Mouse (Mus musculus): ENCODE data around the gene Itga2. TPM values are rescaled to one million over a fixed set of nuclear protein-coding genes. Genes with fewer than 3 reads are reported as not detected.
A peak's percentile ranks its signal among the peaks of the same experiment; 100 is the strongest.

Itga2 gene
- total RNA-seq (2021): 1 to 10 TPM; 5.0 to 5.2 TPM

DNA sequence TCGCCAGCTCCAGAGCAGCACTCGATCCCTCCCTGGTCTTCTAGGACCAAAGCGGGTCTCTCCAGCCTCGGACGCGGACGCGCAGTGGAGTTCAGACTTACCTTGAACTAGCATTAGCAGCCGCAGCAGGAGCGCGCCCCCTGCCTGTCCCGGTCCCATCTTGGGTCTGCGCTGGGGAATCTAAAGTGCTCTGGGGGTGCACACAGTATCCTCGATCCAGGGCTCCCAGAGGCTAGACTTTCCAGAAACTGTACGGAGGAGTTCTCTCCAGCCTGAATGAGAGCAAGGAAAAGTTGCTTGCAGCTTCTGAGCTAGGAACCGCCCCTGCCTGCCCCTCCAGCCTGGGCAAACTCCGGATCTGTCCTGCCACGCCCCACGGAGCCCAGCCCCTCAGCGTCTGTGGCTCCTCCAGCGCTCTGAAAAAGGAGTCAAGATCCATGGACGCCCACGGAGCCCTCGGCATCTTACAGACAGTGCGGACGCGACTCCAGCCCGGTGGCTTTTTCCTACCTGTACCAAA, at the start of gene Itga2:
Gene Itga2, minus strand, starts transcription at position 326 of the 520 bp plus-strand sequence.
- DNase-seq: peak; percentile 76

DNA sequence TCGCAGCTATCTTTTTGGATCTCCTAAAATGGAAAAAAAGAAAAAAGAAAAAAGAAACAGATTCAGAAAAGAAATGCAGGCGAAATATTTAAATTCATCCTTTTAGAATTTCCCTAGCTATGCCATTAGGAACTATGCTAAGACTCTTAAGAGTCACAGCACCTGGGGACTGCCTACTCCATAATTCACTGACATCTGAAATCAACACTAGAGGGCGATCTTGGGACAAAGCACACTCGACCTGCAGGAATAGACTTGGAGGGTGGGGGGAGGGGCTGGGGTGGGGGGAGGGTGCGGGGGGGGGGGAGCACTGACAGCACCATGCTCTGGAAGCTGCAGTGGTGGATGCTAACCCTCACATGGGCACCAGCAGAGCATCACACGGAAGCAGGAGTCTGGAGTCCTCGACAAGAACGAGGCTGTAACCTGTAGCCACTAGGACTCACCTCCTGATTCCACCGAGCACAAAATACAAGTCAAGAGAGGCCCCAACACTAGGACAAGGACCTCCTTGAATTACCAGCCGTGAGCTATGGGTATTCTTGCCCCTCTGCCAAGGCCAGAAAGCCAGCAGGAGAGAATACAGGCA, 49.0 kb upstream of the Itga2 start:
- no peak for DNase-seq

DNA sequence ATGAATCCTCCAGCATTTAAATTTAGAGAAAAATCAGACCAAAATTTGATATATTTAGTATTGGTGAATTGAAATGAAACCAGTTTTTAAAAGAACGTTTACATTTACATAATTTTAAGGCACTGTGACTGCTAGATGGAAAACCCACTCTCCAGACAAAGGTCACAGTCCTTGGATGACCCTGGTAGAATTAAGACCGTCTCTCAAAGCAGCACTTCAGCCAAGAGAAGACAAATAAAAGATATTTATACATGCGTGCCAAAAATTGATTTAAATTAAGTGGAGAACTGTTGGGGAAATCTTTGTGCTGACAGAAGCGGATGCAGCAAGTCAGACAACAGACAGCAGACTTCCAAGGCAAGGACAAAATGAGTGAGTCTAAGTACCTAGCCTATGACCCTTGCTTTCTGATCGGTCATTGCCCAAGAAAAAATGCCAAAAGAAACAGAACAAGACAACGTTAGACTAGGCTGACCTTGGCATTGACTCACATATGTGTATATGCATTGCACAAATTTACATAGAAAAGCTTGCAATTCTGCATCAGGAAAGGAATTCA, 42.7 kb upstream of the Itga2 start:
- DNase-seq: no peak

DNA sequence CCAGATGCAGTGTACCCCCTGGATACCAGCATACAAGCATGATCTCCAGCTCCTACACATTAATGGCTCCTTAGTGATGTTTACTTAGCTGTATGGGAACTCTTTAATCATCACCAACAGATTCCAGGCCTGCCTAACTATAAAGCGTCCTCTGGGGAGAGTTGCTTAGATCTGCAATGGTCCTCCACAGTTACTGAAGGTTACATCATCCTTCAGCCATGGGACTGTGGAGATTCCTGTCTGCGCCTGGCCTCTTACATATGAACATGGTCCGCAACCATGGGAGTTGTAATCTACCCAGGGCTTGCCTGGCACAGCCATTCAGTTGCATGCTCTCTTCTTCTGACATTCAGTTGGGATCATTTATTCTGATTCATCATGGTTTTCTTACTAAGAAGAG, 40.0 kb upstream of the Itga2 start:
- DNase-seq: no peak

DNA sequence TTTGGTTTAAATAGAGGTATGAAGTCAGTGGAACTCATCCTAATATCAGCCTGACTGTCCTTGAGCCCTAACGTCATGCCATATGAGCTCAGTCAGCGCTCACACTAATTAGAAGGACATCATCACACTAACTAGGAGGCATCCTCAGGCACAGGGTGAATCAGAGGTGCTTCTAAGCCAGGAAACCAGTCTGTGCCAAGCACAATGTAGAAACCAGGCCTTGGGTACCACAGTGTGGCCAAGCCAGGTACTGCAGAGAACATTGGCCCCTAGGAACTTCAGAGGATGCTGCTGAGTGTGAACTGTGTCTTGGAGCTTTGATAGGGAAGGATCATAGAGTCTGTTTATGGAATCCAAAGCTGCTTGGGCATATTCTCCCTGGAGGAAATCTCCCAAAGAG, 32.3 kb upstream of the Itga2 start:
- peak; percentile 85 for DNase-seq

DNA sequence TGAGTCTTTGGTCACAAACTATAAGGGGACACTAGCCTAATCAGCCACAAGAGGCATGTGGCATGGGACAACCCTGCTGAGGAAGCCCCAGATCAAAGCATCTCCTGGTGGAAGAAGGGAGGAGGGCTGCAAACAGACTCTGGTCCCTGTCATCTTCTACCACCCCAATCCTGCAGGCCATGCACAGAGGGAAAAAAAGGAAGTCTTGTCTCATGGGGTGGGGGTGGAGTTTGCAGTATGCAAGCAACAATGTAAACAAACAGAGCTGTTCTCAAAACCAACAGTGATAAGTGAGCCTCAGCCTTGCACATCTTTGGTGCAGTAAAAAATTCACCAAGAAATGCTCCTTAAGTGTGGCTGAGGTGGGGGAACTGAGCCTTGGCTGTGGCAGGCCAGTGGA, 22.6 kb upstream of the Itga2 start:
- no peak for DNase-seq

DNA sequence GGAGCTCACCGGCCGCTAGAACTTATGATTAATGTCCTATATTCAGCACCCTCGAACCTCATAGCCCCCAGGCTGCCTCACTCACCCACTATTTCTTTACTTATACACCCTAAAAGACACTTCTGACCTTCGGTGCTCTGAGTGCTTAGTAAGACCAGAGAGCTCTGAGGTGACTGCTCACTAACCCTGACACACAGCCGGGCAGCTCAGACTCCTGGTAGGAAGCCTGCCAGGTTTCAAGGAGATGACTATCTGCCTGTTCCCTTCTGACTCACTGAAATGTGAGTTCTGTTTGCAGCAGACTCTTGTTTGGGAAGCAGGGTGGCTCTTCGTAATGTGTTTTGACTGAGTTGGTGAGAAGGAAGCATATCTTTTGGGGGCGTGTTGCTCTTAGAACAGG, 1.6 kb upstream of the Itga2 start:
- DNase-seq: no peak

DNA sequence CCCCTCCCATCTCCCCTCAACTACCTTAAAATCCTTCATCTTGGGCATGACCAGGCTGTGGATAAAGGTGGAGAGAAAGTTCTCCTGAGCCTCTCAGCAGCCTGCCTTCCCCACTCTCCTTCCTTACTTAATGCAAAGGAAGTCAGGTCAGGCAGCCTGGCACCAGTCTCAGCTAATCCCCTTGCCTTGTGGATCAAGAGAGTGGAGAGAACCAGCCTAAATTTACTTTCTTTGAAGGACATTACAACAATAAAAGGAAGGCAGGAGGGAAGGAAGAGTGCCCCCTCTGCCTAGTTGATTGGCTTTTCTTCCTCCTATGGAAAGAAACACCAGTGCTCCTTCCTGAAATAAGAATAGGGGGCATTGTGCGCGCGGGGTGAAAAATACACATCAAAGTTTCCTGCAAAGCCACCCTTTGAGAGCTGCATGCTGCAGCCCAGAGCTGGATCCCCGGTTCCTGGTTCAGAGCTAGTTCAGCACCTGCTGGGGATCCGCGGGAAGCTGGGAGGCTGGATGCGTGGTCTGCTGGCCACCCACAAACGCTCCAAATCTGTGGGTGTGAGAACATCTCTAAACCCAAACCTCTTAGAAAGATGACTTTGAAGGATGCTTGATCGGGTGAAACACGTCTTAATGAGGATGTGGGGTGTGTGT, 777 bp downstream of the Itga2 start:
- DNase-seq: peak; percentile 28

DNA sequence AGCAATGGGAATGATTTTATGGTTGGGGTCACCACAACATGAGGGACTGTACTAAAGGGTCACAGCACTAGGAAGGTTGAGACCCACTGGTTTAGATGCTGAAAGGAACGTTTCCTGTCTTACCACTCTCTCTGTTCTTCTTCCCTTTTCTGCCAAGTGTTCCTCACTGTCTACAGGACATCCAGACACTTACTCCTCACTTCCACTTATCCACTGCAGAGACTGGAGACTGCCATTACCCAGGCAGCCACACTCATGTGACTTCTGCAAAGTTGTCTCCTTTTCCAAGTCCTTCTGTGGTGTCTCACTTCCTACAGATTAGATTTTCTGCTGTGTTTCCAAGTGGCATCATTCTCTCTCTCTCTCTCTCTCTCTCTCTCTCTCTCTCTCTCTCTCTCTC, 7.1 kb downstream of the Itga2 start:
- DNase-seq: no peak

DNA sequence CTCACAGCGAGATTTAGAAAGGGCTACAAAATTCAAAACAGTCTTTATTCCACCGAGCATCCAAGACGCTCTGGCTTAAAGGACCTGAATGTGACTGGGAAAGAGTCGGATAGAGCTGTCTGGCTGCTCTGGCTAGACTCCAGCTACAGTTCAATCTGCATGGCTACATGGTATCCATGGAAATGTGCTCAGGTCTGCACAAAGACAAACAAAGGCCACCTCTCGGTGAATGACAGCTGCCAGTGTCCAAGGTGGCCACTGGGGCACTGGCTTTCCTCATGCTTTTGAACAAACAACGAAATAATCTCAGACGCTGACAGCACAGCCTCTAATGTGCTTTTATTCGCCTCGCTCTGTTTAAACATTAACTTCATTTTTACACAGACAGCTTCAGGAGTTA, 8.6 kb downstream of the Itga2 start:
- peak; percentile 9 for DNase-seq

DNA sequence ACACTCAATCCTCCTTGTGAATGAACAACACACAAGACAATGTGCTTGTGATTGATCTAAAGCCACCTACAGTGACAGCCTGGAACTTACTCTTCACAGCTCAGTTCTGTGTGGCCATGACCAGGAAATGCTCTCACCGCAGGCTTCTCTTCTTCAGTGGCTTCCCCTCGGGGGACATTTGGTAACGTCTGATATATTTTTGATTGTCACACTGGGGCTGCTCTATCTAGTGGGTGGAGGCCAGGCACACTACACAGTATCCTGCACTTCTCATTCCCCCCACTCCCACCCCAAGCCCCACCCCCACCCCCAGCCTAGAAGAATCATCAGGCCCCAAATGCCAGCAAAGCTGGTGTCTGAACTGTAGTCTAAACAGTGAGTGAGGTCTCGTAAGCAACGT, 16.1 kb downstream of the Itga2 start:
- DNase-seq: no peak

DNA sequence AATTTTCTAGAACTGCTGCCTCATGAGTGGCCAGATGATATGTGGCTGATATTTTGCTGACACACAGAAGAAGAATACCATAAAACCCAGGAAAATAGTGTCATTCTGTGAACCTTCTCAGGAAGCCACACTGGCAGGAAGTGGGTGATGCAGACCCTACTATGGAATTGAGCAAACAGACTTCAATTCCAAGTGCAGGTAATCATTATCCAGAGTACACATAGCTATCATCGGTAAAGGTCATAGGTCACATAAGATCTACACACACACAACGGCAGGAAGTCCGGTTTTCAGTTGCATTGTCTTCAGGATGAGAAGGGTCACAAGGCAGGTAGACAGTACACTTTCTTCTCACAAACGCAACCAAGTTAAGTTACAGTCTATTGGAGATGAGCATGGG, 16.9 kb downstream of the Itga2 start:
- no peak for DNase-seq

DNA sequence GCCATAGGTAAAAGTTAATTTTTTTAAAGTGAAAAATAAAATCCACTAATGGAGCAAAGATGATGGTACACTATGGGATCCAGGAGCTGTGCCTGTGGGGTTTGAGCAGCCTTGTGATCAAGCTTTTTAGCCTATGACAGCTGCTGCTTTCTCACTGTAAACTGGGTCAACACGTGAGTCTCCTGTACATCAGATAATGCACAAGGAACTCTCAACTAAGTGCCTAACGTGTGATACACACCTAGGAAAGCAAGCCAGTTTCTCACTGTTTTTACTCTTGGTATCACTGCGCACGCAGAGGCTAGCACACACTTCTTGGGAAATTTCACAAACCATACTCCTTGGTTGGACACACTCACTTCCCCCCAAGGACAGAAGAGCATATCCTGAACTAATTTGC, 17.3 kb downstream of the Itga2 start:
- DNase-seq: no peak

DNA sequence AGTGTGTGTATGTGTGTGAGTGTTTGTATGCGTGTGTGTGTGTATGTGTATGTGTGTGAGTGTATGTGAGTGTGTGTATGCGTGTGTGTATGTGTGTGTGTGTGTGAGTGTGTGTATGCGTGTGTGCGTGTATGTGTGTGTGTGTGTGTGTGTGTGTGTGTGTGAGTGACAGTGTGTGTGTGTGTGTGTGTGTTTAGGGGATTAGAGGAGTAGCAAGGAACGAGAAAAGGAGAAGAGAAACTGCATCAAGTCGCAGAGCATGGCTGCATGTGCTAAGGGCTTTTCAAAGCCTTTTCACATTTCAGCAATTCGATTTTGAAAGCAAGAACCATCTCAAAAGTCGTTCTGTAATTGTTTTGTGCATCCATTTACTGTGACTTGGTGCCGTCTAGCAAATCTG, 21.3 kb downstream of the Itga2 start:
- DNase-seq: no peak

DNA sequence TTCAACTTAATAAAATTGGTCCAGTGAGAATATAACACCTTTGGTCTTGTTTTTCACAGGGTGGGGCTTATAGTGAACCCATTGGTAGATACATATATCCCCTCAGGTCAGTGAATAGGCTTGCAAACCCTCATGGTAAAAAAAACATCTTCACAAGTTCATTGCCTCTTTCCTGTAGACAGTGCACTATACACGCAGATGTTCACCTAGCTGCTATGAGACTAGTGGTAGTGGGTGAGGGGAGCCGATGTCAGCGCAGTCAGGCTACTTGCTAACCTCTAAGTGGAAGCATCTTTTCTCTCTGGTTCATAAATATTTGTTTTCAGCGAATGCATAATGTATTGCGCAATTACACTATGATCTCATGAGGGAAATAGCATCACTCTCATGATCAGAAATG, 22.4 kb downstream of the Itga2 start:
- DNase-seq: no peak

DNA sequence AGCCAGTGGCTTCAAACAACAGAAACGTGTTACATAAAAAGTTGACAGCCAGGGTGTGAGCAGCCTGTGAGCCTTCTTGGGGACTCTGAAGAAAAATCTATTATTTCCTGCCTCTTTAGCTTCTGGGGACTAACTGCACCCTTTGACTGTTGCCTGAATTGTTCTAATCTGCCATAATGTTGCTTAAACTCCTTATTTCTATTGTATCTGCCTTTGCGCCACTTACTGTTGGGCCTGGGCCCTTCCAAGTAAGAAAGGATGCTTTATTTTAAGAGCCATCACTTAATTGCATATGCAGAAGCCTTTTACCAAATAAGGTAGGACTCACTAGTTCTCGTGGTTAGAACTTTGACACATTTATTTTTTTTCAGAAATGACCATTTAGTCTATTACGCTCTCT, 24.0 kb downstream of the Itga2 start:
- DNase-seq: no peak

DNA sequence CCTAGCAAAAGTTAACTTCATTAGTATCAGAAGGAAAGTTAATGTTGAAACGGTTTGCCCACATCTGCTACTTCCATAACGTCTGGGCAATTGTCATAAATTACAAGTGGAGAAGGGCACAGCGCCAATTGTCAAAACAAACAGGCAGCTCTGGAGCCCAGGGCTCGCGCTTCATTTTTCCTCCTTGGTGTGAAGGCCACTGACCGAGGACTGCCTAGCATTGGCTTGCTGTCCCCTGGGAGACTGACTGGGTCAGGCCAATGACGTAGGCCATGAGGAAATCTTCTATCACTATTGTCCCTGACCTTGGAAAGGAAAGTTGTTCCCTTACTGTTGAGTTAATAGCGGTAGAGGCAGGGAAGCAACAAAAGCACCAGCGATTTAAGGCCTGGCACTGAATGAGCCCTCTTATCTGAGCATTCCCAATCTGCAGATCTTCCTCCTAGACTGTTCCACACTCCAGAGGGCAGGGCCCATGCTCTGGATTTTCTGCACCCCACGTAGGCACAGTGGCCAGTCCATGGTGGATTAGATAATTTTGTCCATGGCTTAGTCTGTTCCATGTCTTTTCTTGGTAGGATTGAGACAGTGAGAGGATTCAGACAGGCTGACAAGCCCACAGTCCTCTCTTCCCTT, 35.0 kb downstream of the Itga2 start:
- DNase-seq: peak; percentile 71

DNA sequence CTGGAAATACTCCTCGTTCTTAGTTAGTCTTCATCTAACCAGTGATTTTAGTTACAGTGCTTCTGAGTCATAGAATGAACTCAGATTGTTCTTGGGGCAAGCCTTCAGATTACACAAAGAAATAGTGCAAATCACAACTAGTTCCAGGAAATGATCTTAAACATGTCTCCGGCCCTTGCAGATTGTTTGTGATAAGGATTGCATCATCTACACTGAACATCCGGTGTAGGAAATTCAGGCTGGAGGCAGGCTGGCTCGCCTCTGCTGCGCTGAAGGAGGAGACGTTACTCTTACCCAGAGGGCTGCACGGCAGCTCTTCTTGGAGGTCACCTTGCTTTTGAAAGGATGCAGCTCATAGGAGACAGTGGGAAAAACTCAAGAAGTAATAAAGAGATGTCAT, 36.0 kb downstream of the Itga2 start:
- peak; percentile 31 for DNase-seq

DNA sequence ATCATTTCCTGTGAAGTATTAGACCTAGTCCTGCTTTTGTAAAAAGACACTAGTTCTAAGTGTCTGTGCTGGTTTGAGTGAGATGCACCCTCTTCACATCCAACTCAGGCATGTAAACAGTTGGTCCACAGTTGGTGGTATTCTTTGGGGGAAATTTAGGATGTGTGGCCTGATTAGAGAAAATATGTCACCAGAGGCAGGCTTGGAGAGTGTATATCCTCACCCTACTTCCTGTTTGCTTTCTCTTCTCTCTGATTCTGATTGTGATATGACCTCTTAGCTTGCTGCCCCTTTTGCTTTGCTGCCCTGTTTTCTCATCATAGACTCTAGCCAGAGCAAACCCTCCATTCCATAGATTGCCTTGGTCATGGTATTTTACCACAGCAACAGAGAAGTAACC, 37.2 kb downstream of the Itga2 start:
- no peak for DNase-seq

DNA sequence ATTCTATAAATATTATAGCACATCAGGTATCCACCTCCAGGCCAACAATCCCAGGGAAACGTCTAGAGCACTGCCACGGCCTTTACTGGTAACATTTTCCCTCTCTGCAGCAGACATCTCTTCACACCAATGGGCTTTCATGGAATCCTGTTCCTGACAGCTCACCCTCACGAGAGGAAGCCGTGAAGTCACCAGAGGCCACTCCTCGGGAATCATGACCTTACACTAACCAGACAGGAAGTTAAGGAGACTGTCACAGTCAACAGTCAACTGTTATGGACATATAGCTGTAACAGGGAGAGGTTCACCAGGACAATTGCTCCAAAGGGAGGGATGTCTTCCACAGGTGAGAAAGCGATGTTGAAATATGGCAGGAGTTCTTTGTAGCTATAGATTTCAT, 40.2 kb downstream of the Itga2 start:
- DNase-seq: no peak

DNA sequence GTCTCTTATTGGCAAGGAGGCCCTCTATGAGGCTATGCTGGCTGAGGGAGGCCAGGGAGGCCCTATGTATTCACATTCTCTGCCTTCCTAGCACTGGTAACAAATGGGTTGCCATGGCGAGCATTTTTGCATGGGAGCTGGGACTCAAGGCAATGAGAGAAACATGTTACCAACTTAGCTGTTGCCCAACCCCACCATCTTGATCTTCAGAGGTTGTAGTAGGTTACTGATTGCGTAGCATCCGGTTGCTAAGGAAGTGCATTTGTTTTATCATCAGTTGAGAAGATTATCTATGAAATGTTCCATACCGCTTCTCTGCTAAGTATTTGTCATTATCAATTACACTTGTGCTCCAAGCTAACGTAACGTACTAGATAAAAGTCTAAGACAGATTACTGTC, 44.2 kb downstream of the Itga2 start:
- DNase-seq: no peak

DNA sequence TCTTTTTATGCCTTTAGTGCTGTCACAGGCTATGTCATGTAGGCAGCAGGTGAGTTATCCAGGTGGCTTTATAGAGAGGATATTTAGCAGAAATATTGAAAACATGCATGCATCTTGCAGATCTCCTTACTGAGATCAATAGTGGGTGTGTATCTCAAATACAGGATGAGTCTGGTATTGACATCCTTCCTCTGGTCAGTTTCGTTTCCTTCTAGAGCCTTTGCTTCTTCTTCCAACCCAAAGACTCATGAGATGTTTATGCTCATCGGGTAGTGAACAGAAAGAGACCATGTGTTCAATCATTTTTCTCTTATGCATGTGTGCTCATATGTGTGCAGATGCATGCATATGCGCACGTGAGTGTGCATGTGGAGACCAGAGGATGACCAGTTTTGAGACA, 44.6 kb downstream of the Itga2 start:
- no peak for DNase-seq

DNA sequence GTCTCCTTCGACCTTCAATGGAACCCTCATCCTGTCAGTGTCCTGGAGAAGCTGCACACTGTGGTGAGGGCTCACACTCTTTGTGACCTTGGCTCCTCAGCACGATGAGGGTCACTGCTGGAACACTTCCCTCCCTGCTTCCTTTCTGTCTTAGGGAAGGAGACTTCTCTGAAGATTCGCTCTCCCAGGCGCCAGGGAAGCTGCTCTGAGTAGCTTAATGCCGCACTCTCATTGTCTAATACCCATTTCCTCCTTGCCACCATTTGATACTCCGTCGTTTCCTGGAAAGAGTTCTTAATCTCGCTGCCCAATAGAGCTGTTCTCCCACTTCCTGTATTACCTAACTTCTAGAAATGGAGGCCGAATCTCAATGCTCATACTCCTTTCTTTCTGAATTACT, 46.7 kb downstream of the Itga2 start:
- no peak for DNase-seq

DNA sequence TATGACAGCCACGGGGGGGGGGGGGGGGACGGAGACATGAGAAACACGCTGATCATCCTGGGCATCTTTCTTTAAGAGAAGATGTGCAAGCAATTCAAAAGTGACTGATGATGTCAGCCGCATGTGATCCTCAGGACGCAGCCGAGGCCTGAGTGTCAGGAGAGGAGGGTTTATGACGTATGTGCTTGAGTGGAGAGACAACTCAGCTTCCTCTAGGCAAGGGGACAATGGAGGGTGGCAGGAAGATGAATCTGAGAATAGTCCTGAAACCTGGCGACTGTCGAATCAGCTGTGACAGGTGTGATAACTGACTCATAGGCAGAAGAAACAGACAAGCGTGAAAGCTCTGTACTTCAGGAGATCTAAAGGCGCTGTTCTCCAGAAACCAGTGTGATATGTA, 53.2 kb downstream of the Itga2 start:
- DNase-seq: no peak

Data from heart, postnatal 4 days (tissue).